Mouse (Mus musculus) spleen, adult 2 months (tissue): ENCODE measurements around the gene Cks1b.

Experiments used
- CTCF ChIP-seq: fragments of 200-500 bp; IDR thresholded peaks from 2 replicates; pipeline ENCODE4 v1.5.1; 2011; ENCODE audit warnings: mild to moderate bottlenecking, inconsistent platforms; ENCODE audit not compliant: insufficient read depth, insufficient read length, insufficient replicate concordance; ENCODE audit errors: extremely low read depth
- POLR2A ChIP-seq: fragments of 200-500 bp; IDR thresholded peaks from 2 replicates; pipeline ENCODE4 v1.6.1; 2011; ENCODE audit warnings: low read depth, low read length, inconsistent platforms

DNA sequence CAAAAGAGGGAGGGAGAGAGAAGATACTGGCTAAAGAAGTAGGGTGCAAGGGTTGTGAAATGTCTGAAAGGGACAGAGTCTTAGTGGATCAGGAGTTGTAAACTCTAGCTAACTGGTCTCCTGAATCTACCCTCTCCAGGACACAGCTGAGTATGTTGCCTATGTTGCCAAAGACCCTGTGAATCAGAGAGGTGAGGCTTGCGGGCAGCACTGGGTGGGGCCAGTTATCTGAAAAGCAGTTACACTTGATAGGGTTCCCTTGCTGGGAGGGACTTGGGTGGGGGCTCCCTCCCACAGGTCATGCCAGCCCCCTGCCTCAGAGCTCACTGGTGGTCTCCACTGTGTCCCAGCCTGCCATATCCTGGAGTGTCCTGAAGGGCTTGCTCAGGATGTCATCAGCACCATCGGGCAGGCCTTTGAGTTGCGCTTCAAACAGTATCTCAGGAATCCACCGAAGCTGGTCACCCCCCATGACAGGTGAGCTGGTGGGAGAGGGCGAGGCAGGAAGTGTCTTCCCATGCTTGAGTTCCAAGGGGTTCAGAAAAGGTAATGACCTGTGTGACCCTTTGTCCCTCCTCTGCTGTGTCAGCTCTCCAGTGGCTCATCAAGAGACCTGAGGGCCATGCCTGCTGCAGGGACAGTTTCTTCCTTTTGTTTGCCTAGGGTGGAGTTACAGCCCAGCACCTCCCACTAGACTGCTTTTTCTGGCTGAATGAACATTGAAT is 6.4 kb upstream of the Cks1b start:
- TF ChIP-seq CTCF: no peak
- no peak for TF ChIP-seq POLR2A
